Mouse (Mus musculus) limb, embryonic 14.5 days (tissue): ENCODE data around the gene Ptpdc1. TPM values are rescaled to one million over a fixed set of nuclear protein-coding genes. Genes with fewer than 3 reads are reported as not detected.
A peak's percentile ranks its signal among the peaks of the same experiment; 100 is the strongest.

Experiments
- ATAC-seq: fragments of 200-750 bp; cut with Nextera tagmentation; 2 replicates; pipeline ENCODE4 v1.8.0; 2017; ENCODE audit warnings: low read depth, moderate number of reproducible peaks, moderate TSS enrichment; ENCODE audit not compliant: low FRiP score
- DNase-seq: peaks from one replicate; pipeline ENCODE4 v3.0.0-alpha.2; 2015; ENCODE audit warnings: low spot score
- H3K27ac ChIP-seq: fragments of 300-500 bp; sonication (generic); replicated peaks from 2 replicates; pipeline ENCODE4 v1.5.1; 2014; ENCODE audit warnings: low read depth, mild to moderate bottlenecking, low read length, moderate library complexity, mixed read lengths
- H3K27me3 ChIP-seq: fragments of 300-500 bp; sonication (generic); 2 replicates; pipeline ENCODE4 v1.6.1; 2014; ENCODE audit warnings: low read length, mixed read lengths; ENCODE audit not compliant: control insufficient read depth, insufficient read depth
- H3K36me3 ChIP-seq: fragments of 300-500 bp; sonication (generic); 2 replicates; pipeline ENCODE4 v1.6.1; 2014; ENCODE audit warnings: mild to moderate bottlenecking, low read length, moderate library complexity, mixed read lengths; ENCODE audit not compliant: control insufficient read depth, insufficient read depth
- H3K4me1 ChIP-seq: fragments of 300-500 bp; sonication (generic); 2 replicates; pipeline ENCODE4 v1.6.1; 2014; ENCODE audit warnings: antibody characterized with exemption, low read length, mixed read lengths; ENCODE audit not compliant: control insufficient read depth, insufficient read depth
- H3K4me2 ChIP-seq: fragments of 300-500 bp; sonication (generic); replicated peaks from 2 replicates; pipeline ENCODE4 v1.6.1; 2014; ENCODE audit warnings: low read depth, mild to moderate bottlenecking, low read length, moderate library complexity; ENCODE audit not compliant: severe bottlenecking
- H3K4me3 ChIP-seq: fragments of 300-500 bp; sonication (generic); replicated peaks from 2 replicates; pipeline ENCODE4 v1.5.1; 2014; ENCODE audit warnings: low read length
- H3K9ac ChIP-seq: fragments of 300-500 bp; sonication (generic); 2 replicates; pipeline ENCODE4 v1.6.1; 2014; ENCODE audit warnings: mild to moderate bottlenecking, low read depth, low read length, moderate library complexity; ENCODE audit not compliant: severe bottlenecking
- H3K9me3 ChIP-seq: fragments of 300-500 bp; sonication (generic); 2 replicates; pipeline ENCODE4 v1.6.1; 2016; ENCODE audit warnings: low read length; ENCODE audit not compliant: control insufficient read depth
- POLR2A ChIP-seq: fragments of 200-500 bp; IDR thresholded peaks from 2 replicates; pipeline ENCODE4 v1.8.0; 2012; ENCODE audit warnings: inconsistent platforms, mild to moderate bottlenecking, moderate library complexity, borderline replicate concordance; ENCODE audit not compliant: insufficient read depth, insufficient read length; ENCODE audit errors: extremely low read depth
- WGBS: fragments of 180-500 bp; shearing (Covaris S2); extraction: QIAGEN DNeasy Blood & Tissue Kit; methylation state at CpG from one replicate; pipeline ENCODE4 v1.1.7; 2014; 5-methylcytosine and 5-hydroxymethylcytosine counted together
- polyA plus RNA-seq, 2 experiments: library from polyadenylated mRNA; depleted of rRNA in 1 of 2; stranded (reverse) in 1 of 2; unstranded in 1 of 2; fragments of >200 nt; fragmentation: Nextera tagmentation in 1 of 2; extraction: Ambion mirVana in 1 of 2; gene quantifications; 2 replicates each; pipeline versions ENCODE4 v1.2.1 to v1.2.3; 2012 to 2014

Gene Ptpdc1
- polyA plus RNA-seq, 2 experiments = 16.3 to 20.2 TPM

DNA sequence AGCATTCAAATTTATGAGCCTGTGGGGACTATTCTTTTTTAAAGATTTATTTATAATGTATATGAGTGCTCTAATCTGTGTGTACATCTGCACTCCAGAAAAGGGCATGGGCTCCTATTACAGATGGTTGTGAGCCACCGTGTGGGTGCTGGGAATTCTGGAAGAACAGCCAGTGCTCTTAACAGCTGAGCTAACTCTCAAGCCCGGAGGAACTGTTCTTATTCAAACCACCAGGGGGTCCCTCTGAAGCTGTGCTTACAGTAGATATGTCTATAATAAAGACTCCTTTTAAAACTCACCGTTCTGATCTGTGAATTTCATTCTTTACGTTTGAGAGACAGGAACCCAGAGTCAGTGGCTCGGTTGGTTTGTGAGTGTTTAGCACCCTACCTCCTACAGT, 6.2 kb upstream of the Ptpdc1 start:
- Histone ChIP-seq H3K27me3 (no peaks in the 10 kb centered on the region), H3K4me1 (no peaks in the 10 kb centered on the region), H3K9ac (no peak overlapping the region), H3K27ac (no peak overlapping the region), H3K9me3 (no peaks in the 10 kb centered on the region), H3K4me2 (no peak overlapping the region), H3K36me3 (no peaks in the 10 kb centered on the region), H3K4me3 (no peak overlapping the region)
- no peak for ATAC-seq
- WGBS = 68% methylated on average over 5 of the region's 5 CpGs
- TF ChIP-seq POLR2A = no peak
- no peak for DNase-seq

DNA sequence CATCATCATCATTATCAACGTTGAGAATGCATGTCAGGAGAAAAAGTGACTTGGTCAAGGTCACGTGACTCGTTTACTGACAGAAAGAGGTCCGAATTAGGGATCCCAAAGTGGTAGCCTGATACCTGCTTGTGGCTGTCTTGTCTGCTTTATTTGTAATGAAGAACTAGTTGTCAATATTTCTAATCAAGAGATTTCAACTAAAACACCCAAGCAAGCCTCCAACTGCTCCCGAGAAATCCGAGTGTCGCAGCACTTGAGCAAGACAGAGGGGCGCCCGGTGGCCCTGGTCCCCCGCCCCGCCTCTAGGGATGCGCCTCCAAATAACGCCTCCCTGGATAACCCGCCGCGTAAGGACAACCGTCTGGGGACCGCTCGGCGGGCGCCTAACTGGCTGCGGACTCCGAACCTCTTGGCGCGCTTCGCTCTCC, 481 bp downstream of the Ptpdc1 start:
- DNase-seq (no peak), ATAC-seq (peak; percentile 36)
- no peak for TF ChIP-seq POLR2A
- Histone ChIP-seq H3K4me2 (peak overlapping the region; percentile 64), H3K9ac (peak overlapping the region; percentile 96), H3K27ac (peak overlapping the region; percentile 83), H3K36me3 (no peaks in the 10 kb centered on the region), H3K27me3 (no peaks in the 10 kb centered on the region), H3K9me3 (no peaks in the 10 kb centered on the region), H3K4me3 (peak overlapping the region; percentile 78), H3K4me1 (peaks cover 4% of the 10 kb centered on the region)
- WGBS = 2% methylated on average over 23 of the region's 26 CpGs

DNA sequence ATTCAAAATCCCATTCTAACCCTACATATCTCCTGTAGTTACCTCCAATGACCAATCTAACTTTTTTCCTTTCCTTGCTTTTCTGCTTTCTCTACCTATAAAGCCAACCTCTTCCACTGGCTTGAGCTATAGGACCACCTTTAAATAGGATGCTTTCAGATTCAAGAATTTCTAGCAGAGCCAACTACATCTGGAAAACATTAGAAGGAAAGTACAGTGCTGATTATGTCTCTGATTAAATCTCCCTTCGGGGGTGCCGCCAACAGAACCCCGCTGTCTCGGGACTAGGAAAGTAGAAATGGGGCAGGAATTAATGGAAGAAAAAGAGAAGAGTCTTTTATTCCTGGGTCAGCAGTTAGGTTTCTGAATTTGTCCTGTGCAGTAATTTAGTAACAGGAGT, 6.6 kb downstream of the Ptpdc1 start:
- no peak overlapping the region for H3K9ac ChIP-seq
- WGBS = 35% methylated on average over 4 of the region's 4 CpGs
- no peaks in the 10 kb centered on the region for H3K27me3 ChIP-seq
- H3K4me3 ChIP-seq = no peak overlapping the region
- TF ChIP-seq POLR2A = no peak
- ATAC-seq (no peak), DNase-seq (peak; percentile 19)
- H3K9me3 ChIP-seq = no peaks in the 10 kb centered on the region
- H3K4me1 ChIP-seq = peaks cover 17% of the 10 kb centered on the region
- 0 out of 2 replicates have a peak overlapping the region, but pooled peaks have one; percentile 33 for H3K27ac ChIP-seq
- no peaks in the 10 kb centered on the region for H3K36me3 ChIP-seq
- no peak overlapping the region for H3K4me2 ChIP-seq

DNA sequence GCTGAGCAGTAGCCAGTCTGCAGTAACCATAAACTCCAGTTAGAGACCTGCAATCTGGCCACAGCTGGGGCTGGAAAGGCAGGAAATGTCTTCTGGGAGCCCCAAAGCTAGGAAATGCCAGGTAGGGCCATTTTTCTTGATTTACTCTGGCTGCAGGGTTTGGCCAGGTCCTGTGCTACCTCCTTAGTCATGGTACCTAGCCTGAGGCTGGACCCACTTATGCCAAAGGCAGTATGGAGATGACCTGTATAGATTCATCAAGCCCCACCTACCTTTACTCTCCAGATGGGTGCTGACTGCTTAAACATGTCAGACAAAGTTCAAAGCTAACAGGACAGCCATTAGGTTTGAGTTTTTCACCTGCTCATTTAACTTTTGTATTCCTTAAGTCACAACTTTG, 7.7 kb downstream of the Ptpdc1 start:
- no peak overlapping the region for H3K27ac ChIP-seq
- peaks cover 17% of the 10 kb centered on the region for H3K4me1 ChIP-seq
- no peak for DNase-seq
- no peak for ATAC-seq
- no peaks in the 10 kb centered on the region for H3K9me3 ChIP-seq
- TF ChIP-seq POLR2A = no peak
- no peak overlapping the region for H3K9ac ChIP-seq
- H3K4me2 ChIP-seq = no peak overlapping the region
- no peak overlapping the region for H3K4me3 ChIP-seq
- no peaks in the 10 kb centered on the region for H3K36me3 ChIP-seq
- H3K27me3 ChIP-seq = no peaks in the 10 kb centered on the region

DNA sequence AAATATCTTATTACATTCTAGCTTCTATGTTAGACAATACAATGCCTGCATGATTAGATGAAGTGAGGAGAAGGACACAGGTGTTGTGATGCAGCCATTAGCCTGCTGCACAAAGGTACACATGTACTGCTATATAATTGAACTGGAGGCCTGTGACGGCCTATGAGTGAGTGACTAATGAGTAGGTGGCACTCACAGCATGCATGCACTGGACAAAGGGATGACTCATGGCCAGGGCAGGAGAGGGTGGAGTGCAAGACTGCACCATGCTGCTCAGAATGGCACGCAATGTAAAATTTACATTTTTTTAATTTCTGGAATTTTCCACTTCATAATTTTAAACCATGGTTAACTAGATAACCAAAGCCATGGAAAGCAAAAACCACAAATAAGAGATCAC, 10.9 kb downstream of the Ptpdc1 start:
- Histone ChIP-seq H3K36me3 (no peaks in the 10 kb centered on the region), H3K27me3 (no peaks in the 10 kb centered on the region), H3K4me1 (peaks cover 17% of the 10 kb centered on the region), H3K9me3 (no peaks in the 10 kb centered on the region), H3K27ac (no peak overlapping the region), H3K4me3 (no peak overlapping the region), H3K9ac (no peak overlapping the region), H3K4me2 (no peak overlapping the region)
- ATAC-seq = no peak
- no peak for TF ChIP-seq POLR2A
- DNase-seq = no peak
- WGBS = 86% methylated on average over 2 of the region's 2 CpGs

DNA sequence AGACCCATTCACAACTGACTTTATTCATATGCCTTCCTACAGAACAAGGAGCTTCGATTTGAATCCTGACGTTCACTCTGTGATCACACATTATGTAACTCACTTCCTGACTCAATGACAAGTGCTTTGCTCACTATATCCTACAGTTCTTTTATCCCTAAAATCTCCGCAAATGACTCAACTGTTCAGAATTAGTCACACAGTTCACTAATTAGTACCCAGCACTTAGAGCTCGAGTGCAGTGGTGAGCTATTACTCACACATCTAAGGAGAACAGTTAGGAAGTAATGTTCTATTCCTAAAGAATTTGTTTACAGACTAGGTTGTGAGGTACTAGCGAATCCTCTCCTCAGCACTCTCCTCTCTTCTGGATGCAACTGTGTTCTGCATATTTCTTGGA, 16.4 kb downstream of the Ptpdc1 start:
- H3K4me1 ChIP-seq = peaks cover 4% of the 10 kb centered on the region
- DNase-seq = no peak
- H3K27me3 ChIP-seq = no peaks in the 10 kb centered on the region
- 63% methylated on average over 5 of the region's 5 CpGs for WGBS
- no peak overlapping the region for H3K9ac ChIP-seq
- H3K4me2 ChIP-seq = no peak overlapping the region
- H3K36me3 ChIP-seq = 0 out of 2 replicates have a peak, but pooled peaks cover 5% of the 10 kb centered on the region
- no peak overlapping the region for H3K4me3 ChIP-seq
- no peak for ATAC-seq
- no peak overlapping the region for H3K27ac ChIP-seq
- no peak for TF ChIP-seq POLR2A
- H3K9me3 ChIP-seq = no peaks in the 10 kb centered on the region
